In the genomic region with DNA sequence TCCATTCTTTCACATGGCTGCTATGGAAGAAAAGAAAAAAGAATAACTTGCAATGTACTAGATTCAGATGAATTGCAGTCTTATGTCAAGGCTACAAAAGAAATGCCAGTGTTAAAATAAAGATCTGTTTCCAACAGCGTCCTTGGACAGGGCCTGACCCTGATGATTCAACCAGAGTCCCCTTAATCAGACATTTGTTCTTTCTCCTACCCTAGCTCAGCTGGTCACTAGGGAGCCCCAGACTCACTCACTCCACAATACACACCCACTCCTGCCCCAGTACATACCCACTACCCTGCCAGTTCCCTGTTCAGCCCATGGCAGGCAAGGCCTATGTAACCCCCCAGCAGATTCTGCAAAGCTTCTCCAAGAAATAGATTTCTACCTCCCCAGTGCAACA, we compare ENCODE assay signal across 15 mouse cellular contexts.
A peak's percentile ranks its signal among the peaks of the same experiment; 100 is the strongest.
DNase-seq lines count a peak whose midpoint lies in the region.
"Had no signal": no experiment of that assay in that cellular context is flagged by ENCODE, and none has a peak within 500 bp of the region (broad histone marks: within the 10 kb centered on the region; RNA-seq: fewer than 3 reads in every experiment).

No protein-coding gene starts in this region.

- peak; percentile 3 for DNase-seq in ovary, adult 18-20 months (ENCODE audit: low spot score)
- no peak for DNase-seq in ovary, postnatal 14 days (ENCODE audit: low spot score)
- DNase-seq in adrenal gland, postnatal 10 days, result peak; percentile 48
- DNase-seq in adrenal gland, postnatal 36 days, result peak; percentile 51 to 52
- no peak for DNase-seq in left cerebral cortex, postnatal 4 days
- DNase-seq in gastrocnemius, postnatal 4 days (ENCODE audit: low spot score in 2 of 2), result no peak
- DNase-seq: cerebellum, adult 18-20 months; cerebellum, adult 9-10 months; cerebellum, postnatal 25 days; gastrocnemius, adult 2 months; gastrocnemius, postnatal 25 days; heart, adult 2 months; heart, postnatal 14 days; heart, postnatal 4 days; kidney, adult 18-20 months had no signal

- intact Hi-C loops in left cerebral cortex, postnatal 4 days (cut with DNase I), result no loop called here

Comparison
In these comparisons a context has a peak if more than half of its experiments do, and no peak if none do; other contexts are left out.
1. DNase-seq: peak in ovary, adult 18-20 months (single experiment), adrenal gland, postnatal 10 days (single experiment) and adrenal gland, postnatal 36 days (2 of 2); none in ovary, postnatal 14 days (single experiment), left cerebral cortex, postnatal 4 days (single experiment) and gastrocnemius, postnatal 4 days (0 of 2).